Mouse (Mus musculus) forebrain, embryonic 11.5 days (tissue): ENCODE measurements around the gene Wnt3a. TPM values are rescaled to one million over a fixed set of nuclear protein-coding genes. Genes with fewer than 3 reads are reported as not detected.
"Not testable (repeated sequence)": the region's sequence is repeated elsewhere in the genome, so short reads cannot be mapped to it uniquely, and the experiment has no call there.

Source experiments
- ATAC-seq: fragments of 200-750 bp; cut with Nextera tagmentation; replicated peaks from 2 replicates; pipeline ENCODE4 v1.8.0; 2017; ENCODE audit warnings: moderate TSS enrichment; ENCODE audit not compliant: low FRiP score
- DNase-seq: peaks from one replicate; pipeline ENCODE4 v3.0.0-alpha.2; 2017; ENCODE audit warnings: low spot score
- H3K27ac ChIP-seq: fragments of 300-500 bp; sonication (generic); 2 replicates; pipeline ENCODE4 v1.5.1; 2014; ENCODE audit warnings: low read depth, low read length
- H3K27me3 ChIP-seq: fragments of 300-500 bp; sonication (generic); 2 replicates; pipeline ENCODE4 v1.6.1; 2014; ENCODE audit warnings: mild to moderate bottlenecking, low read length, mixed read lengths; ENCODE audit not compliant: control insufficient read depth, insufficient read depth
- H3K36me3 ChIP-seq: fragments of 300-500 bp; sonication (generic); 2 replicates; pipeline ENCODE4 v1.6.1; 2014; ENCODE audit warnings: mild to moderate bottlenecking, low read length, moderate library complexity, mixed read lengths; ENCODE audit not compliant: control insufficient read depth, insufficient read depth
- H3K4me1 ChIP-seq: fragments of 300-500 bp; sonication (generic); replicated peaks from 2 replicates; pipeline ENCODE4 v1.6.1; 2014; ENCODE audit warnings: low read length, mixed read lengths; ENCODE audit not compliant: control insufficient read depth, insufficient read depth
- H3K4me2 ChIP-seq: fragments of 300-500 bp; sonication (generic); 2 replicates; pipeline ENCODE4 v1.6.1; 2014; ENCODE audit warnings: low read depth, mild to moderate bottlenecking, low read length, moderate library complexity, mixed read lengths; ENCODE audit not compliant: severe bottlenecking
- H3K4me3 ChIP-seq: fragments of 300-500 bp; sonication (generic); 2 replicates; pipeline ENCODE4 v1.5.1; 2014; ENCODE audit warnings: low read depth, low read length
- H3K9ac ChIP-seq: fragments of 300-500 bp; sonication (generic); 2 replicates; pipeline ENCODE4 v1.6.1; 2014; ENCODE audit warnings: low read length
- H3K9me3 ChIP-seq: fragments of 300-500 bp; sonication (generic); 2 replicates; pipeline ENCODE4 v1.6.1; 2016; ENCODE audit warnings: low read length, mixed read lengths; ENCODE audit not compliant: control insufficient read depth
- WGBS: fragments of 180-500 bp; shearing (Covaris S2); extraction: QIAGEN DNeasy Blood & Tissue Kit; methylation state at CpG from one replicate; pipeline ENCODE4 v1.1.7; 2014; 5-methylcytosine and 5-hydroxymethylcytosine counted together
- polyA plus RNA-seq: library from polyadenylated mRNA; unstranded; fragments of >200 nt; fragmentation: Nextera tagmentation; extraction: Ambion mirVana; gene quantifications from 2 replicates; pipeline ENCODE4 v1.2.1, GENCODE M21; 2014

Wnt3a gene
- polyA plus RNA-seq, 1 experiment from 2014 or later, result 5.9 TPM

DNA sequence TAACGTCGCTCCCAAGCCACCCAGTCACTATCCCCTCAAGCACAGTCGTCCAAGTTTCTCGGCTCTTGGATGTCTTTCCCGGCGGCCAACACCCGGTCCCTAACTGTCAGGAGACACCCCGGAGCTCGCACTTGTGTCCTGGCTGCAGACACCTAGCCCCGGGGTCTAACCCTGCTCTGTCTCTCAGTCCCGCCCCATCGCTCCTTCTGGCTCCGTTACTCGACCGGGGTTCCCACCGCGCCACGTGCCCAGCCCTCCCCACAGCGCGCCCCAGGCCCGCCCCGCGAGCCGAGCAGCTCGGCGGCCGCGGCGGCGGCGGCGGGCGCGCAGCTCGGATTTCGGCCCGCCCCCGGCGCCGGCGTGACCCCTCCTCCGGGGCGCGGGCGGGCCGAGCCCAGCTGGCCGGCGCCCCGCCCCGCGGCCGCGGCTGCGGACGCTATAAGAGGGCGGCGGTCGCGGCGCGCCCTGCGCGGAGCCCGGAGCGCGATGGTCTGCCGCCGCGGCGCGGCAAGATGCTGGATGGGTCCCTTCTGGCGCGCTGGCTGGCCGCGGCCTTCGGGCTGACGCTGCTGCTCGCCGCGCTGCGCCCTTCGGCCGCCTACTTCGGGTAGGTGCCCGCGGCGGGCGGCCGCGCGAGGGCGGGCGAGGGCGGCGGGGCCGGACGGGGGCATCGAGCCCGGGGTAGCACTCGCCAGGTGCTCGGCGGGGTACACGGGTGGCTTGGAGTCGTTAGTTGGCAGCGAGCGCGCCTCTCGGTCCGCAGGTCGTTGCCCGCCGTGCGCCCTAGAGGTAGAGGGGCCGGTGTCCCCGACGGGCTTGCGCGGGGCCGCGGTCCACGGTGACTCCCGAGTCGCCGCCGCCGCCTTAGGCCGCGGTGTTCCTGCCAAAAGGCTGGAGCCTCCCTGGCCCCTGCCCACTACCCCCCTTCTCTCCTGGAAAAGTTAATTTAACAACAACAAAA, 16.2 kb upstream of the Wnt3a start, which contains the start of gene Wnt9a:
Gene Wnt9a, plus strand, starts transcription at position 468 of the 961 bp plus-strand sequence.
- Histone ChIP-seq H3K9ac (peak within 1 kb of the TSS; percentile 64), H3K4me2 (peak within 1 kb of the TSS; percentile 78), H3K27ac (0 out of 2 replicates have a peak within 1 kb of the TSS, but pooled peaks have one; percentile 18), H3K9me3 (no peaks in the 10 kb centered on the region), H3K4me3 (peak within 1 kb of the TSS; percentile 55), H3K4me1 (peaks cover 26% of the 10 kb centered on the region), H3K36me3 (no peaks in the 10 kb centered on the region), H3K27me3 (peaks cover 48% of the 10 kb centered on the region)
- DNase-seq, result peak; percentile 83
- peak; percentile 54 for ATAC-seq
- under 1% methylated on average over 107 of the region's 128 CpGs for WGBS

- DNase-seq, result peak; percentile 66
- H3K4me2 ChIP-seq, result peak overlapping the region; percentile 78; the same call in 1 of the 2 replicates
- ATAC-seq, result no peak
- no peak overlapping the region for H3K4me3 ChIP-seq
- H3K27me3 ChIP-seq, result peaks cover 46% of the 10 kb centered on the region
- WGBS, result 8% methylated on average over 10 of the region's 10 CpGs
- H3K9ac ChIP-seq, result no peak overlapping the region
- no peak overlapping the region for H3K27ac ChIP-seq
- no peaks in the 10 kb centered on the region for H3K9me3 ChIP-seq
- peaks cover 26% of the 10 kb centered on the region for H3K4me1 ChIP-seq
- H3K36me3 ChIP-seq, result no peaks in the 10 kb centered on the region
Measured at GRCm38 (mm10) chr11:59305821-59306215, 15.3 kb upstream of the Wnt3a start.

DNA sequence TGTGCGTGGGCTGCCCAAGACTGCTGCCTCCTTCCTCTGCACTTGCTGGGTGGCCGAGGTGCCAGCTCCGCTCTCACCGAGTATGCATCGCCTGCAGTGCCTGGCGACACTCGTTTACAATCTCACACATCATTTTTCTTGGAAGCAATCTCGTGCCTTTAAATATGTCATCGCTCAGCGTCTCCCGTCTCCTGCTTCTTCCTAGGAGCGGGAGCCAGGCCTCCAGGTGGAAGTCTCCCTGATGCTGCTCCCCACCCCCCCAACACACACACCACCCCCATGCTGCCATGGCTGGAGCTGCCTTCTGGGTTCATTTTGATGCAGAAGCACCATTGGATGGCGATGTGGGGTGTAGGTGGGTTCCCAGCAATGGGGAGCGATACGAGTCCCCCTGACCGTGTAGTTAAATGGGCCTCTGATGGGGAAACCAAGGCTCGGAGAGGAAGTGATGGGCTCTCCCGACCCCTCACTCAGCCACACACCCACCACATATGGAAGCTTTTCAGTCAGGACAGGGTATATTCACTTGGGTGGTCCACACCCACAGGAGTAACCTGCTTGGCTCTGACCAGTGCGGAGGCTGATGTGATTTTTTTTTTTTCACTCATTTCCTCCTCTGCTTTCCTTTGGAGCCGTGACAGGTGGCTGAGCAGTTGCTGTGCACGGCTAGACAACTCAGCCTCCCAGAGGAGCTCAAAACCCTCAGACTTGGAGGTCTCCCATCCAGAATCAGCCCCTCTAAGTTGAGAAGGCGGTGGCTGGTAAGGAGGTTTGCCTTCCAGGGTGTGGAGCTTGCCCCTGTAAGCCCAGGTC, 14.7 kb upstream of the Wnt3a start:
- no peaks in the 10 kb centered on the region for H3K36me3 ChIP-seq
- H3K27me3 ChIP-seq, result peaks cover 46% of the 10 kb centered on the region
- no peaks in the 10 kb centered on the region for H3K9me3 ChIP-seq
- DNase-seq (peak; percentile 51), ATAC-seq (no peak)
- H3K27ac ChIP-seq, result no peak overlapping the region
- no peak overlapping the region for H3K4me2 ChIP-seq
- H3K4me3 ChIP-seq, result no peak overlapping the region
- WGBS, result 48% methylated on average over 22 of the region's 22 CpGs
- H3K9ac ChIP-seq, result no peak overlapping the region
- H3K4me1 ChIP-seq, result peaks cover 26% of the 10 kb centered on the region

DNA sequence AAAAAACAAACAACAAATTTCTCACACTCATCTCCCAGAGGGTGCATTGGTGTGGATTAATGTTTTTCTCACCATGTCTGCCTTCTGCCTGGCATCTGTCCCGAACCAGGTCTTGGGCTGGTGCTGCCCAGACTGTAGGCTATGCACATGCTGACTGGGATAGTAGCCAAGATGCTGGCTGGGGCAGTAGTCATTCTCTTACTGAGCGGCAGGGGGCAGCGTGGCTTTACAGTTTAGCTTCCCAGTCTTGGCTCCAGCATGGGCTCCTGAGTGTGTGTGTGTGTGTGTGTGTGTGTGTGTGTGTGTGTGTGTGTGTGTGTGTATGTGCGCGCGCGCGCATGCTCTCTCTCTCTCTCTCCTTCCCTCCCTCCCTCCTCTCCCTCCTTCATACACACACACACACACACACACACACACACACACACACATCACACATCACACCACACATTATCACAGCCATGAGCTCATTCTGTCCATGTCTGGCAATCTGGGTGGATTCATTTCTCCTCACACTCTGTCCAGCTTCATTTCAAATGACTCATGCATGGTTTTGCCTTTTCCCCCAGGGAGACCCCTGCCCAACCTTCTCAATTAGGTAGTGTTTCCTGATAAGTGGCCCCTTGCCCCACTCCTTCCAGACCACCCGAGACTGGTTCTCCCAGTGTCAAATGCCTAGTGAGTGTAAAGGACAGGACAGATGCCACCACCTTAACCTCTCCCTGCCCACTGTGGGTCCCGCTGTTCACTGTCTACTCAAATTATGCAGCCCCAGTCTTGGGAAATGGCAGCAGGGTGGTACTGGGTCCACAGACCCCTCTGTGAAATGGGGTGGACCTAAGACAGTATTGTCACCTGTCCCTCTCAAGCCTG, 12.4 kb upstream of the Wnt3a start:
- no peak overlapping the region for H3K4me3 ChIP-seq
- H3K36me3 ChIP-seq, result no peaks in the 10 kb centered on the region
- 31% methylated on average over 5 of the region's 10 CpGs for WGBS
- peak; percentile 91 for DNase-seq
- no peak overlapping the region for H3K4me2 ChIP-seq
- H3K27me3 ChIP-seq, result peaks cover 46% of the 10 kb centered on the region
- H3K9me3 ChIP-seq, result no peaks in the 10 kb centered on the region
- H3K9ac ChIP-seq, result no peak overlapping the region
- ATAC-seq, result peak; percentile 55; the same call in 1 of the 2 replicates
- H3K27ac ChIP-seq, result no peak overlapping the region
- H3K4me1 ChIP-seq, result peaks cover 12% of the 10 kb centered on the region

DNA sequence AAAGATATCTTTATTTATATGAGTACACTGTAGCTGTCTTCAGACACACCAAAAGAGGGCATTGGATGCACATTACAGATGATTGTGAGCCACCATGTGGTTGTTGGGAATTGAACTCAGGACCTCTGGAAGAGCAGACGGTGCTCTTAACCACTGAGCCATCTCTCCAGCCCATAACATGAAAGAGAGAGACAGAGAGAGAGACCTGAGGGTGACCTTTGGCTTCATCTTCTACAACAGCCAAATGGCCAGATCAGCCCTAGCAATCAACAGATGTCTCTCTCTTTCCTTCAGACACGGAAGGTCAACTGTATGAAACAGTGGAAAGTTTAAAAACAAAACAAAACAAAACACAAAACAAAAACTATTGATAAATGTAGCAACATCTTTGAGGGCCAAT, 10.5 kb upstream of the Wnt3a start:
- H3K4me3 ChIP-seq, DNase-seq, H3K9ac ChIP-seq, H3K36me3 ChIP-seq, H3K4me1 ChIP-seq, H3K4me2 ChIP-seq, ATAC-seq, H3K27ac ChIP-seq, H3K9me3 ChIP-seq: not testable (repeated sequence)
- peaks cover 31% of the 10 kb centered on the region for H3K27me3 ChIP-seq
- 75% methylated on average over 2 of the region's 2 CpGs for WGBS

DNA sequence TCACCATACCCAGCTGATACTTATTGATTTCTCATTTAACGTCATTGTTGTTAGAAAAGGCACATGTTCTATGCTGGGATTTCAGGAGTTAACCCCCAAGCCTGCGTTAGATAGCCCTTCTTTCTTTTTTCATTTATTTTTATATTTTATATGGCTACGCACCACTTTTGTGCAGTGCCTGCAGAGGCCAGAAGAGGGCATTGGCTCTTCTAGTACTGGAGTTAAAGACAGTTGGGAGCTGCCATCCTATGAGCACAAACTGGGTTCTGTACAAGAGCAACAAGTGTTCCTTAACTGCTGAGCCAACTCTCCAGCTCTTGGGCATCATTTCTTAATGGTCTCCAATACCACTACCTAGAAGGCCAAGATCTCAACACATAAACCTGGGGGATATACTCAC, 9.6 kb upstream of the Wnt3a start:
- no peak for DNase-seq
- Histone ChIP-seq H3K36me3 (no peaks in the 10 kb centered on the region), H3K27me3 (peaks cover 22% of the 10 kb centered on the region), H3K4me2 (no peak overlapping the region), H3K9me3 (no peaks in the 10 kb centered on the region), H3K27ac (no peak overlapping the region), H3K9ac (no peak overlapping the region), H3K4me3 (no peak overlapping the region), H3K4me1 (no peaks in the 10 kb centered on the region)
- 25% methylated on average over 3 of the region's 3 CpGs for WGBS
- ATAC-seq, result no peak

DNA sequence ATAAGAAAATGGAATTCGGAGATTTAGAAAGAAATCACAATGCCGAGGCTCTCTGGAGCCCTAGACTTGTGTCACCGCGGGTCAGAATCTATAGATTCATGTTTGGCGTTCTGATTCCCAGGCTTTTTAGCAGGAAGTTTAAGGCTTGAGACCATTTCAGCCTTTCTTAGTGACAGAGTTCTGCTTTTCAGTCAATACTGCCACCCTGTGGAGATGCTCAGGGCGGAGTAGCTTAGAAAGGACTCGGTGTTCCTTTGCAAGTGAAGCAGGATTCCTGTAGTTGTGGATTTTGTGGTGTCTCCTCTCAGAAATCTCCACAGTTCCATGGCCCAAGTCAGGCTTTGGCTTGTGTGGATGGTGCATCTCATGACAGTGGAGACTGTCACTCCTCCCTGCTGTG, 7.4 kb upstream of the Wnt3a start:
- Histone ChIP-seq H3K9me3 (no peaks in the 10 kb centered on the region), H3K27me3 (peaks cover 11% of the 10 kb centered on the region), H3K9ac (no peak overlapping the region), H3K27ac (no peak overlapping the region), H3K4me2 (no peak overlapping the region), H3K4me3 (no peak overlapping the region), H3K4me1 (no peaks in the 10 kb centered on the region), H3K36me3 (no peaks in the 10 kb centered on the region)
- 26% methylated on average over 7 of the region's 7 CpGs for WGBS
- DNase-seq (no peak), ATAC-seq (no peak)

GRCm38 (mm10) chr11:59293616-59294015, 3.1 kb upstream of the Wnt3a start:
- Histone ChIP-seq H3K27ac (no peak overlapping the region), H3K27me3 (peaks cover 49% of the 10 kb centered on the region), H3K4me3 (no peak overlapping the region), H3K9ac (no peak overlapping the region), H3K4me1 (peaks cover 4% of the 10 kb centered on the region; the same call in 1 of the 2 replicates), H3K4me2 (no peak overlapping the region), H3K36me3 (no peaks in the 10 kb centered on the region), H3K9me3 (no peaks in the 10 kb centered on the region)
- DNase-seq (peak; percentile 75), ATAC-seq (no peak)
- 23% methylated on average over 7 of the region's 7 CpGs for WGBS
